Mouse (Mus musculus): ENCODE data around the gene Scn8a.
"Not testable (repeated sequence)": the region's sequence is repeated elsewhere in the genome, so short reads cannot be mapped to it uniquely, and the experiment has no call there.

The Scn8a gene

DNA sequence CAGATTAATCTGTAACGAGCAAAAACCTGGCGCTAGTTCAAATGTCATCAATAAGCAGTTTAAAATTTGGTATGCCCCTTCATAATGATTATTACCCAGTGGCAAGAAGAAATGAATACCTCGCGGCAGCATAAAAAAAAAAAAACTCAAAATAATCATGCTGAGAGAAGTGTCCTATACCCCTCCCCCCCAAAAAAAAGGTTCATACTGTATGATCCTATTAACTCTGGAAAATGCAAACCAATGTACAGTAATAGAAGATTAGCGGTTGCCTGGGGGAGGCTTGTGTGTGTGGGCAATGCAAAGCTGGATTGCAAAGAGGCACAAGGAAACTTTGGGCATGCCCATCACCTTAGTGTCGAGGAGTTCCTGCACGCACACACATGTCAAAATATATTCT is at the start of gene Scn8a:
Gene Scn8a, plus strand, starts transcription at position 301 of the 400 bp plus-strand sequence.
- H3K4me3 ChIP-seq (replicated peaks; ENCODE audit: low read length) = peak within 1 kb of the TSS; percentile 73
- no peaks in the 10 kb centered on the region for H3K36me3 ChIP-seq (ENCODE audit: insufficient read depth, low read length)
- TF ChIP-seq CTCF (conservative IDR thresholded peaks at IDR 0.05; ENCODE audit: low read length) (no peak), POU5F1 (IDR thresholded peaks at IDR 0.05; ENCODE audit: borderline replicate concordance, low read length) (no peak), NANOG (IDR thresholded peaks at IDR 0.05; ENCODE audit: borderline replicate concordance, low read length) (no peak)
- H3K27me3 ChIP-seq (ENCODE audit: insufficient read depth, low read length) = peaks cover 57% of the 10 kb centered on the region
- H3K9me3 ChIP-seq (ENCODE audit: low read length) = no peaks in the 10 kb centered on the region
- peaks cover 21% of the 10 kb centered on the region for H3K4me1 ChIP-seq (replicated peaks; ENCODE audit: low read depth, low read length)

GRCm38 (mm10) chr15:100821824-100822223 is 47.8 kb upstream of the Scn8a start:
- H3K9me3 ChIP-seq (ENCODE audit: low read length) = no peaks in the 10 kb centered on the region
- TF ChIP-seq CTCF (conservative IDR thresholded peaks at IDR 0.05; ENCODE audit: low read length) (no peak; the same call in 1 of the 2 replicates), POU5F1 (IDR thresholded peaks at IDR 0.05; ENCODE audit: borderline replicate concordance, low read length) (no peak), NANOG (IDR thresholded peaks at IDR 0.05; ENCODE audit: borderline replicate concordance, low read length) (no peak)

DNA sequence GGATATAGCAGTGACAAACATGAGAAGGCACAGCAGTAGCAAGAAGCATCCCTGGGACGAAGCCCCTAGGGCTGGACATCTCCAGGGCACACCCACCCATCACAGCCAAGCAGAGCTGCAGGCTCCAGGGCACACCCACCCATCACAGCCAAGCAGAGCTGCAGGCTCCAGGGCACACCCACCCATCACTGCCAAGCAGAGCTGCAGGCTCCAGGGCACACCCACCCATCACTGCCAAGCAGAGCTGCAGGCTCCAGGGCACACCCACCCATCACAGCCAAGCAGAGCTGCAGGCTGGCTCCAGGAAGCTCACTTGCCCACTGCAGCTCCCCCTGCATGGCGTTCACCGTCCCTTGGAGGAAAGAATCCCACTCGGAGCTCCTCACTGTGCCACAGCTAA is 47.3 kb upstream of the Scn8a start:
- not testable (repeated sequence) for H3K36me3 ChIP-seq (ENCODE audit: insufficient read depth, low read length); H3K4me3 ChIP-seq (replicated peaks; ENCODE audit: low read length); H3K9me3 ChIP-seq (ENCODE audit: low read length)
- peaks cover 25% of the 10 kb centered on the region for H3K4me1 ChIP-seq (replicated peaks; ENCODE audit: low read depth, low read length)
- H3K27me3 ChIP-seq (ENCODE audit: insufficient read depth, low read length) = peaks cover 47% of the 10 kb centered on the region

More at GRCm38 (mm10) chr15:100821824-100822223, 47.8 kb upstream of the Scn8a start:
- Histone ChIP-seq H3K4me3 (replicated peaks; ENCODE audit: low read length) (no peak overlapping the region), H3K27me3 (ENCODE audit: insufficient read depth, low read length) (peaks cover 47% of the 10 kb centered on the region), H3K36me3 (ENCODE audit: insufficient read depth, low read length) (no peaks in the 10 kb centered on the region), H3K4me1 (replicated peaks; ENCODE audit: low read depth, low read length) (peaks cover 25% of the 10 kb centered on the region)

DNA sequence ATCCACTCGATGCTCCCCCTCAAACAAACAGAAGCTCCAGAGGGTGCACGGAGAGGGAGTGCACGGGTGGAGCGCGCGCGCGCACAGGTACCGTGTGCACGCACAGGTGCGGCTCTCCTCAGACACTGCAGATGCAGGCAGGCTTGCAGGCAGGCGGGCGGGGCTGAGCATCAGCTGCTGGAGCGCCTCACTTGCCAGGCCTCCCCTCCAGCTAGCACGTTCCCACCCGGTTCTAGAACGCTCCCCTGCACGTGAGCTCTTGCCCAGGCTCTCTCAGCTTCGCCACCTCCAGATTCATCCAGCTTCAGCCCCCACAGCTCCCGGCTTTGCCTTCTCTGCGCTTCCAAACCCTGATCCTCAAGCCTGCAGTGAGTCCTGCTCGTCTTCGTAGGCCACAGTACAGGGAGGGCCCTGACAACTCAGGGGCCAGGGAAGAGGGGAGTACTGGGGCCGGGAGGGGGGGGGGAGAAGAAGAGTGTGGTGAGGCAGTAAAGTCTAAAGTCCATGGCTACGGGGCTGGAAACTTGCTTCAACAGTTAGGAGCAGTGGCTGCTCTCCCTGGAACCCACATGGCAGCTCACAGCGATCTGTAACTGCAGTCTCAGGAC is 44.3 kb upstream of the Scn8a start:
- H3K27me3 ChIP-seq (ENCODE audit: insufficient read depth, low read length) = peaks cover 43% of the 10 kb centered on the region
- no peaks in the 10 kb centered on the region for H3K36me3 ChIP-seq (ENCODE audit: insufficient read depth, low read length)
- TF ChIP-seq POU5F1 (IDR thresholded peaks at IDR 0.05; ENCODE audit: borderline replicate concordance, low read length) (no peak), CTCF (conservative IDR thresholded peaks at IDR 0.05; ENCODE audit: low read length) (no peak), NANOG (IDR thresholded peaks at IDR 0.05; ENCODE audit: borderline replicate concordance, low read length) (no peak)
- peak overlapping the region; percentile 65 for H3K4me3 ChIP-seq (replicated peaks; ENCODE audit: low read length)
- H3K4me1 ChIP-seq (replicated peaks; ENCODE audit: low read depth, low read length) = peaks cover 36% of the 10 kb centered on the region
- no peaks in the 10 kb centered on the region for H3K9me3 ChIP-seq (ENCODE audit: low read length)

- no peak for TF ChIP-seq CTCF (conservative IDR thresholded peaks at IDR 0.05; ENCODE audit: low read length)
- no peak for TF ChIP-seq NANOG (IDR thresholded peaks at IDR 0.05; ENCODE audit: borderline replicate concordance, low read length)
- TF ChIP-seq POU5F1 (IDR thresholded peaks at IDR 0.05; ENCODE audit: borderline replicate concordance, low read length) = no peak
- Histone ChIP-seq H3K9me3 (ENCODE audit: low read length) (no peaks in the 10 kb centered on the region), H3K27me3 (ENCODE audit: insufficient read depth, low read length) (peaks cover 47% of the 10 kb centered on the region), H3K4me3 (replicated peaks; ENCODE audit: low read length) (no peak overlapping the region), H3K4me1 (replicated peaks; ENCODE audit: low read depth, low read length) (peaks cover 42% of the 10 kb centered on the region), H3K36me3 (ENCODE audit: insufficient read depth, low read length) (no peaks in the 10 kb centered on the region)
These were observed 43.6 kb upstream of the Scn8a start for GRCm38 (mm10) chr15:100826076-100826475.

- Histone ChIP-seq H3K4me3 (replicated peaks; ENCODE audit: low read length) (peak overlapping the region; percentile 50), H3K4me1 (replicated peaks; ENCODE audit: low read depth, low read length) (peaks cover 38% of the 10 kb centered on the region), H3K27me3 (ENCODE audit: insufficient read depth, low read length) (peaks cover 54% of the 10 kb centered on the region), H3K9me3 (ENCODE audit: low read length) (no peaks in the 10 kb centered on the region), H3K36me3 (ENCODE audit: insufficient read depth, low read length) (no peaks in the 10 kb centered on the region)
- no peak for TF ChIP-seq NANOG (IDR thresholded peaks at IDR 0.05; ENCODE audit: borderline replicate concordance, low read length)
- TF ChIP-seq CTCF (conservative IDR thresholded peaks at IDR 0.05; ENCODE audit: low read length) = no peak
- no peak for TF ChIP-seq POU5F1 (IDR thresholded peaks at IDR 0.05; ENCODE audit: borderline replicate concordance, low read length)
These were observed 39.9 kb upstream of the Scn8a start for GRCm38 (mm10) chr15:100829775-100830174.

GRCm38 (mm10) chr15:100830682-100831081 is 39.0 kb upstream of the Scn8a start:
- H3K27me3 ChIP-seq (ENCODE audit: insufficient read depth, low read length) = peaks cover 45% of the 10 kb centered on the region

DNA sequence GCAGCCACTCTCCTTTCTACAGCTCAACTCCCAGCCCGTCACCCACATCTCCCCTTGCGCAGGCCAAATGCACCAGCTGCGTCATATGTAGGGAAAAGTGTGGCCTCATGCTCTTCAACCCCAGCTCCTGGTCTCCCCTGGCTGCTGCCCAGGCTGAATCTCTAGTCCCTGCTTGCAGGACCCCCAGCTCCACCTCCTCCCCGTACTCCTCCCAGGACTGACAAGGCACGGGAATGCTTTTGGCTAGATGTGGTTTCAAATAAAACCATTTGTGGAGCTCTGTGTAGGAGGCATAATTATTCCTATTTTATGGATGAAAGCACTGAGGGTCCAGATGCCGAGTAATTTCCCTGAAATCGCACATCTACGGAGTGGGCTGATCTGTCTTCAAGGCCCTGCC is 37.5 kb upstream of the Scn8a start:
- no peaks in the 10 kb centered on the region for H3K36me3 ChIP-seq (ENCODE audit: insufficient read depth, low read length)
- peaks cover 39% of the 10 kb centered on the region for H3K27me3 ChIP-seq (ENCODE audit: insufficient read depth, low read length)
- no peak overlapping the region for H3K4me3 ChIP-seq (replicated peaks; ENCODE audit: low read length)
- H3K9me3 ChIP-seq (ENCODE audit: low read length) = no peaks in the 10 kb centered on the region
- peaks cover 34% of the 10 kb centered on the region for H3K4me1 ChIP-seq (replicated peaks; ENCODE audit: low read depth, low read length)
- TF ChIP-seq CTCF (conservative IDR thresholded peaks at IDR 0.05; ENCODE audit: low read length) (no peak), POU5F1 (IDR thresholded peaks at IDR 0.05; ENCODE audit: borderline replicate concordance, low read length) (no peak), NANOG (IDR thresholded peaks at IDR 0.05; ENCODE audit: borderline replicate concordance, low read length) (no peak)

More at GRCm38 (mm10) chr15:100830682-100831081, 39.0 kb upstream of the Scn8a start:
- peaks cover 29% of the 10 kb centered on the region for H3K4me1 ChIP-seq (replicated peaks; ENCODE audit: low read depth, low read length)
- H3K4me3 ChIP-seq (replicated peaks; ENCODE audit: low read length) = no peak overlapping the region
- no peaks in the 10 kb centered on the region for H3K36me3 ChIP-seq (ENCODE audit: insufficient read depth, low read length)
- no peaks in the 10 kb centered on the region for H3K9me3 ChIP-seq (ENCODE audit: low read length)
- peak; percentile 89 for TF ChIP-seq CTCF (conservative IDR thresholded peaks at IDR 0.05; ENCODE audit: low read length)
- TF ChIP-seq POU5F1 (IDR thresholded peaks at IDR 0.05; ENCODE audit: borderline replicate concordance, low read length) = no peak

DNA sequence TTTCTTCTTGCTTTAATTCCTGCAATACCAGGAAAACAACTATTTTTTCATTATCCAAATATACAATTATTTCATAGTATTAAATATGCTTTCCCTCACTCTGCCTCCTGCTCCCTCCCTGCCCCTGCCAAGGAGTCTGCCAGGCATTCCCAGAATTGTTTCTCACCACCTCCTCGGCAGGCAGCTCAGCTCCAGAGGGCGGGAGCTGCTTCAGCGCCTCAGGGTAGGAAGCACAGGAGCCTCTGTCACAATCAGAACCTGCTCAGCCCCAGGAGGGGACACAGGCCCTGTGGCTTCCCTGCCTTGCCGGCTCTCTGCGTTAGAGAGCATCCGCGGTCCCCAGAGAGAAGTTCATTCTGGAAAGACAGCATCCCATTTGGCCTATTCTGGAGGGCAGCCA is 36.9 kb upstream of the Scn8a start:
- H3K4me3 ChIP-seq (replicated peaks; ENCODE audit: low read length) = no peak overlapping the region
- H3K36me3 ChIP-seq (ENCODE audit: insufficient read depth, low read length) = no peaks in the 10 kb centered on the region
- H3K4me1 ChIP-seq (replicated peaks; ENCODE audit: low read depth, low read length) = peaks cover 35% of the 10 kb centered on the region
- H3K27me3 ChIP-seq (ENCODE audit: insufficient read depth, low read length) = peaks cover 35% of the 10 kb centered on the region
- H3K9me3 ChIP-seq (ENCODE audit: low read length) = peaks cover 3% of the 10 kb centered on the region
- TF ChIP-seq POU5F1 (IDR thresholded peaks at IDR 0.05; ENCODE audit: borderline replicate concordance, low read length) (no peak), NANOG (IDR thresholded peaks at IDR 0.05; ENCODE audit: borderline replicate concordance, low read length) (no peak), CTCF (conservative IDR thresholded peaks at IDR 0.05; ENCODE audit: low read length) (no peak)
